8 mouse cellular contexts compared by ENCODE assay signal in the genomic region with DNA sequence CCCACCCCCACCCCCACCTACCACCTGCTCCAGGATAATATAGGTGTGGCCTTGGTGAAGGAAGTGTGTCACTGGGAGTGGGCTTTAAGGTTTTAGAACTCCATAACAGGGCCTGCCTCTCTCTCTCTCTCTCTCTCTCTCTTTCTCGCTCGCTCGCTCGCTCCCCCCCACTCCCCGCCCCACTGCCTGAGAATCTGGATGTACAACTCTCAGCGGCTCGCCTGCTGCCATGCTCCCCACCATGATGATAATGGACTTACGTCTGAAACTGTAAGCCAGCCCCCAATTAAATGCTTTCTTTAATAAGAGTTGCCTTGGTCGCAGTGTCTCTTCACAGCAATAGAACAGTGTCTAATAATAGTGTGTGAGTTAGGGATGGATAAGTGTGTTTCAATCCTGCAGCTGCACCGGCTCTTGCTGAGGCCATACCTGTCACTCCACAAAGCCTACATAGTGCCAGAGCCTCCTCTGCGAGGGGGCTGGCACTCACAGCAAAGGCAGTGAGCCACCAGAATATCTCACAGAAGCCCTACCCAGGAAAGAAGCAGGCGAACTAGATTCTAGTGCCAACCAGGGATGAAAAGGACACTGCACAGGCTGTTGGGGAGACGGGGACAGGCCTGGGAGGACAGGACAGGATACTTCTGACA. TPM values are rescaled to one million over a fixed set of nuclear protein-coding genes. Genes with fewer than 3 reads are reported as not detected.
A peak's percentile ranks its signal among the peaks of the same experiment; 100 is the strongest.
DNase-seq lines count a peak whose midpoint lies in the region; ATAC-seq and TF ChIP-seq lines count a peak whose summit lies in the region.

No protein-coding gene starts in this region.

- 81% methylated on average over 13 of the region's 13 CpGs for WGBS in kidney, adult 2 months
- WGBS in heart, embryonic 11.5 days (ENCODE audit: insufficient replicate concordance), result 66% methylated on average over 13 of the region's 13 CpGs
- WGBS in midbrain, embryonic 13.5 days, result 78% methylated on average over 13 of the region's 13 CpGs
- WGBS in thymus, adult 2 months, result 96% methylated on average over 13 of the region's 13 CpGs

- TF ChIP-seq CTCF in kidney, adult 2 months (conservative IDR thresholded peaks at IDR 0.05; ENCODE audit: insufficient read depth, insufficient read length, low read depth, low read length), result no peak
- TF ChIP-seq CTCF in thymus, adult 2 months (IDR thresholded peaks at IDR 0.05; ENCODE audit: borderline replicate concordance, control insufficient read depth, extremely low read depth, insufficient read depth, low read length, poor library complexity), result no peak

- peaks cover 11% of the 10 kb centered on the region; the same call in 1 of the 2 replicates for H3K4me1 ChIP-seq in kidney, adult 2 months (ENCODE audit: control insufficient read depth, insufficient read depth, low read length)
- peaks cover 17% of the 10 kb centered on the region for H3K4me1 ChIP-seq in heart, embryonic 11.5 days (ENCODE audit: control insufficient read depth, insufficient read depth, low read length)
- peaks cover 45% of the 10 kb centered on the region for H3K4me1 ChIP-seq in midbrain, embryonic 13.5 days (replicated peaks)
- no peaks in the 10 kb centered on the region for H3K4me1 ChIP-seq in thymus, adult 2 months (replicated peaks; ENCODE audit: control insufficient read depth, insufficient read depth, low read length)

- H3K4me2 ChIP-seq in heart, embryonic 11.5 days, result no peak overlapping the region
- no peak overlapping the region for H3K4me2 ChIP-seq in midbrain, embryonic 13.5 days (replicated peaks)

- H3K9me3 ChIP-seq in heart, embryonic 11.5 days (replicated peaks; ENCODE audit: control insufficient read depth, low read length), result no peaks in the 10 kb centered on the region
- H3K9me3 ChIP-seq in midbrain, embryonic 13.5 days, result no peaks in the 10 kb centered on the region

- ATAC-seq in heart, embryonic 11.5 days (replicated peaks; ENCODE audit: insufficient number of reproducible peaks, low FRiP score, low TSS enrichment), result no peak
- peak; percentile 35; the same call in 1 of the 2 replicates for ATAC-seq in midbrain, embryonic 13.5 days

- peak overlapping the region; percentile 29; the same call in 1 of the 2 replicates for H3K9ac ChIP-seq in heart, embryonic 11.5 days (ENCODE audit: low read depth, low read length)
- 0 out of 2 replicates have a peak overlapping the region, but pooled peaks have one; percentile 15 for H3K9ac ChIP-seq in midbrain, embryonic 13.5 days (replicated peaks)

- no peaks in the 10 kb centered on the region for H3K36me3 ChIP-seq in kidney, adult 2 months (ENCODE audit: control insufficient read depth, insufficient read depth, low read length)
- H3K36me3 ChIP-seq in heart, embryonic 11.5 days (ENCODE audit: control insufficient read depth, insufficient read depth, low read length), result no peaks in the 10 kb centered on the region
- H3K36me3 ChIP-seq in midbrain, embryonic 13.5 days, result no peaks in the 10 kb centered on the region
- no peaks in the 10 kb centered on the region for H3K36me3 ChIP-seq in thymus, adult 2 months (ENCODE audit: control insufficient read depth, insufficient read depth, low read length)

- H3K27ac ChIP-seq in kidney, adult 2 months (ENCODE audit: insufficient read depth, low read depth, low read length), result peak overlapping the region; percentile 41; the same call in 1 of the 2 replicates
- peak overlapping the region; percentile 42; the same call in 1 of the 2 replicates for H3K27ac ChIP-seq in heart, embryonic 11.5 days (ENCODE audit: low read depth, low read length)
- peak overlapping the region; percentile 80 for H3K27ac ChIP-seq in midbrain, embryonic 13.5 days
- no peak overlapping the region for H3K27ac ChIP-seq in thymus, adult 2 months (ENCODE audit: control insufficient read depth, insufficient read depth, low read length)

- H3K4me3 ChIP-seq in kidney, adult 2 months (ENCODE audit: insufficient read depth, low read depth, low read length), result no peak overlapping the region
- no peak overlapping the region for H3K4me3 ChIP-seq in heart, embryonic 11.5 days (ENCODE audit: low read depth, low read length)
- H3K4me3 ChIP-seq in midbrain, embryonic 13.5 days (replicated peaks), result no peak overlapping the region
- no peak overlapping the region for H3K4me3 ChIP-seq in thymus, adult 2 months (ENCODE audit: control insufficient read depth, insufficient read depth, low read length)

- TF ChIP-seq POLR2A in kidney, adult 2 months (IDR thresholded peaks at IDR 0.05; ENCODE audit: low read depth, low read length), result no peak
- TF ChIP-seq POLR2A in thymus, adult 2 months (IDR thresholded peaks at IDR 0.05; ENCODE audit: control insufficient read depth, extremely low read depth, insufficient read depth, low read length, poor library complexity), result no peak

- no peaks in the 10 kb centered on the region for H3K27me3 ChIP-seq in kidney, adult 2 months (replicated peaks; ENCODE audit: control insufficient read depth, insufficient read depth, low read length)
- H3K27me3 ChIP-seq in heart, embryonic 11.5 days (ENCODE audit: control insufficient read depth, insufficient read depth, low read length), result no peaks in the 10 kb centered on the region
- H3K27me3 ChIP-seq in midbrain, embryonic 13.5 days, result no peaks in the 10 kb centered on the region
- H3K27me3 ChIP-seq in thymus, adult 2 months (ENCODE audit: control insufficient read depth, insufficient read depth, low read length), result no peaks in the 10 kb centered on the region

- no peak for DNase-seq in kidney, adult 2 months
- no peak for DNase-seq in kidney, postnatal 10 days
- DNase-seq in cerebellum, adult 9-10 months, result peak; percentile 71
- no peak for DNase-seq in thymus, postnatal 25 days
- no peak for DNase-seq in thymus, adult 2 months
- DNase-seq in urinary bladder, postnatal 14 days (ENCODE audit: low spot score), result no peak

RNA-seq across cellular contexts. Expression of gene Rab11fip3, which starts 26.6 kb away (rescaled TPM):
- polyA plus RNA-seq in kidney, adult 2 months (2012; rRNA removed), result 454 and 517 TPM in 2 replicates
- 11.9 and 12.8 TPM in 2 replicates for polyA plus RNA-seq in heart, embryonic 11.5 days (2014; fragmentation: Nextera tagmentation; extraction: Ambion mirVana)
- 27.6 and 35.0 TPM in 2 replicates for polyA plus RNA-seq in midbrain, embryonic 13.5 days (2015; fragmentation: Nextera tagmentation; extraction: Ambion mirVana)
- polyA plus RNA-seq in thymus, adult 2 months (2012; rRNA removed), result 25.2 and 26.2 TPM in 2 replicates

RNA-seq across cellular contexts. Expression of gene Decr2, which starts 47.4 kb away (rescaled TPM):
- 63.0 and 74.9 TPM in 2 replicates for polyA plus RNA-seq in kidney, adult 2 months (2012; rRNA removed)
- polyA plus RNA-seq in heart, embryonic 11.5 days (2014; fragmentation: Nextera tagmentation; extraction: Ambion mirVana), result 30.5 and 34.3 TPM in 2 replicates
- 27.0 and 28.2 TPM in 2 replicates for polyA plus RNA-seq in midbrain, embryonic 13.5 days (2015; fragmentation: Nextera tagmentation; extraction: Ambion mirVana)
- 10.0 and 11.5 TPM in 2 replicates for polyA plus RNA-seq in thymus, adult 2 months (2012; rRNA removed)

RNA-seq across cellular contexts. Expression of gene Nme4, which starts 52.7 kb away (rescaled TPM):
- polyA plus RNA-seq in kidney, adult 2 months (2012; rRNA removed), result 36.2 and 45.6 TPM in 2 replicates
- 81.7 and 84.2 TPM in 2 replicates for polyA plus RNA-seq in heart, embryonic 11.5 days (2014; fragmentation: Nextera tagmentation; extraction: Ambion mirVana)
- polyA plus RNA-seq in midbrain, embryonic 13.5 days (2015; fragmentation: Nextera tagmentation; extraction: Ambion mirVana), result 31.8 and 36.8 TPM in 2 replicates
- 30.9 and 33.1 TPM in 2 replicates for polyA plus RNA-seq in thymus, adult 2 months (2012; rRNA removed)

RNA-seq across cellular contexts. Expression of gene Capn15, which starts 57.1 kb away (rescaled TPM):
- polyA plus RNA-seq in kidney, adult 2 months (2012; rRNA removed), result 24.0 and 31.6 TPM in 2 replicates
- polyA plus RNA-seq in heart, embryonic 11.5 days (2014; fragmentation: Nextera tagmentation; extraction: Ambion mirVana), result 12.7 and 15.2 TPM in 2 replicates
- 19.1 and 21.1 TPM in 2 replicates for polyA plus RNA-seq in midbrain, embryonic 13.5 days (2015; fragmentation: Nextera tagmentation; extraction: Ambion mirVana)
- polyA plus RNA-seq in thymus, adult 2 months (2012; rRNA removed), result 80.7 and 82.6 TPM in 2 replicates

Comparison
In these comparisons a context has a peak if more than half of its experiments do, and no peak if none do; other contexts are left out.
1. RNA of gene Rab11fip3, which starts 26.6 kb away (polyA plus RNA-seq): 454 to 517 TPM in kidney, adult 2 months; 27.6 to 35.0 TPM in midbrain, embryonic 13.5 days, 25.2 to 26.2 TPM in thymus, adult 2 months and 11.9 to 12.8 TPM in heart, embryonic 11.5 days; every median in the first group is over 10 times any median in the second.